Mouse (Mus musculus) ES-Bruce4 (cell line): ENCODE measurements around the gene Alyref. TPM values are rescaled to one million over a fixed set of nuclear protein-coding genes. Genes with fewer than 3 reads are reported as not detected.

ENCODE experiments used
- H3K27ac ChIP-seq: 2 replicates; pipeline ENCODE4 v1.5.1; 2012; ENCODE audit warnings: low read length, inconsistent platforms; ENCODE audit not compliant: insufficient read depth
- H3K27me3 ChIP-seq: 2 replicates; pipeline ENCODE4 v1.6.1; 2012; ENCODE audit warnings: mild to moderate bottlenecking, low read length, inconsistent platforms; ENCODE audit not compliant: control insufficient read depth, poor library complexity, insufficient read depth, severe bottlenecking
- H3K36me3 ChIP-seq: 2 replicates; pipeline ENCODE4 v1.6.1; 2012; ENCODE audit warnings: inconsistent platforms, mild to moderate bottlenecking, low read length, moderate library complexity; ENCODE audit not compliant: control insufficient read depth, poor library complexity, insufficient read depth, severe bottlenecking
- H3K4me1 ChIP-seq: one replicate; pipeline ENCODE4 v1.8.1; 2011; ENCODE audit warnings: low read length; ENCODE audit not compliant: control insufficient read depth, insufficient read depth
- H3K4me3 ChIP-seq: 2 replicates; pipeline ENCODE4 v1.5.1; 2011; ENCODE audit warnings: low read depth, mild to moderate bottlenecking, low read length
- H3K9ac ChIP-seq: 2 replicates; pipeline ENCODE4 v1.6.1; 2012; ENCODE audit warnings: low read depth, mild to moderate bottlenecking, inconsistent platforms; ENCODE audit not compliant: poor library complexity, severe bottlenecking
- H3K9me3 ChIP-seq: replicated peaks from 2 replicates; pipeline ENCODE4 v1.6.1; 2012; ENCODE audit warnings: mild to moderate bottlenecking, low read length, inconsistent platforms; ENCODE audit not compliant: control insufficient read depth, poor library complexity, insufficient read depth, severe bottlenecking
- CTCF ChIP-seq: IDR thresholded peaks from one replicate; pipeline ENCODE4 v1.8.1; 2011; ENCODE audit warnings: low read depth, low read length
- EP300 ChIP-seq: IDR thresholded peaks from 2 replicates; pipeline ENCODE4 v1.6.1; 2011; ENCODE audit warnings: low read depth, low read length; ENCODE audit not compliant: insufficient read depth
- POLR2A ChIP-seq: IDR thresholded peaks from one replicate; pipeline ENCODE4 v1.8.1; 2011; ENCODE audit warnings: low read length; ENCODE audit not compliant: insufficient read depth
- polyA plus RNA-seq: library from polyadenylated mRNA; stranded (reverse); fragments of >200 nt; gene quantifications from 2 replicates; pipeline ENCODE4 v1.2.4, GENCODE M21; 2011; ENCODE audit warnings: low read depth; ENCODE audit not compliant: missing spikeins, insufficient read depth, insufficient read length

The Alyref gene
- polyA plus RNA-seq, 1 experiment: 242 TPM

DNA sequence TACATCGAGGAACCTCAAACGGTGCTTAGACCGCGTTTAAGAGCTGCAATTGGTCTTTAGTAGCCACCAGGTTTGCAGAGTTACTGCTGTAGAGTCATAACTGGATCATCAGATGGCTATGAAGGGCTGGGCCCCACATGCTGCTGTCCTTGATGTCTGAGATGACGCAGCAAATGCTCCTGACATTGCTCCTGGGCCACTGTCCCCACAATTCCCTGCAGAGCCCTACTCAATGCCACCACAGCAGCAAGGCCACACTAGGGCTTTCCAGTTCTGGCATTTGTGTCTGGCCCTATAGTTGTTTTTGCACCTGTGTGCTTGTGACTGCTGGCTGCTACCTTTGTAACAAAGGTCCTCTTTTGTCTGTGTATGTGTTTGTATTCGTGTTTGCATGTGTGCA is 24.6 kb upstream of the Alyref start:
- H3K27ac ChIP-seq: no peak overlapping the region
- TF ChIP-seq EP300: no peak
- no peak for TF ChIP-seq CTCF
- TF ChIP-seq POLR2A: no peak
- H3K9ac ChIP-seq: no peak overlapping the region
- no peaks in the 10 kb centered on the region for H3K27me3 ChIP-seq
- H3K4me1 ChIP-seq: peaks cover 2% of the 10 kb centered on the region
- H3K4me3 ChIP-seq: no peak overlapping the region
- no peaks in the 10 kb centered on the region for H3K9me3 ChIP-seq
- no peaks in the 10 kb centered on the region for H3K36me3 ChIP-seq

DNA sequence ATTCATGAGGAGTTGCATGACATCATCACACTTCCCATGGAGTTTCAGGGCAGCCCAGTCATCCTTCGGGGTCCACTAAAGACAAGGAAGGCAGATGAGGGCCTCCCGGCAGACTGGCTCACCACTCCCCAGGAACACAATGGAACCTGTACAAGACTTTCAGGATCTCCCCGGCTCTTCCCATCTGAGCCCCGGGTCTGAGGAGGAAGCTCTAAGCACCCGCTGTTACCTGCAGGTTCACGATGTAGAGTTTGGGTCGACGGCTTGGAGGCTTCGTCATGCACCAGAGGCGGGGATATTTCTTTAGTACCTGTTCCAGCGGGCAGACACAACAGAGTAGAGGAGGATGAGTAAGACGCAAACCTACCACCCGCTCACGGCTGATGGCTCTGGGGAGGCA is 22.0 kb upstream of the Alyref start:
- H3K4me3 ChIP-seq: peak overlapping the region; percentile 35
- H3K27me3 ChIP-seq: no peaks in the 10 kb centered on the region
- no peaks in the 10 kb centered on the region for H3K9me3 ChIP-seq
- no peak for TF ChIP-seq POLR2A
- TF ChIP-seq EP300: no peak
- no peak for TF ChIP-seq CTCF
- H3K36me3 ChIP-seq: no peaks in the 10 kb centered on the region
- 0 out of 2 replicates have a peak overlapping the region, but pooled peaks have one; percentile 9 for H3K27ac ChIP-seq
- peak overlapping the region; percentile 43 for H3K9ac ChIP-seq
- peaks cover 4% of the 10 kb centered on the region for H3K4me1 ChIP-seq

DNA sequence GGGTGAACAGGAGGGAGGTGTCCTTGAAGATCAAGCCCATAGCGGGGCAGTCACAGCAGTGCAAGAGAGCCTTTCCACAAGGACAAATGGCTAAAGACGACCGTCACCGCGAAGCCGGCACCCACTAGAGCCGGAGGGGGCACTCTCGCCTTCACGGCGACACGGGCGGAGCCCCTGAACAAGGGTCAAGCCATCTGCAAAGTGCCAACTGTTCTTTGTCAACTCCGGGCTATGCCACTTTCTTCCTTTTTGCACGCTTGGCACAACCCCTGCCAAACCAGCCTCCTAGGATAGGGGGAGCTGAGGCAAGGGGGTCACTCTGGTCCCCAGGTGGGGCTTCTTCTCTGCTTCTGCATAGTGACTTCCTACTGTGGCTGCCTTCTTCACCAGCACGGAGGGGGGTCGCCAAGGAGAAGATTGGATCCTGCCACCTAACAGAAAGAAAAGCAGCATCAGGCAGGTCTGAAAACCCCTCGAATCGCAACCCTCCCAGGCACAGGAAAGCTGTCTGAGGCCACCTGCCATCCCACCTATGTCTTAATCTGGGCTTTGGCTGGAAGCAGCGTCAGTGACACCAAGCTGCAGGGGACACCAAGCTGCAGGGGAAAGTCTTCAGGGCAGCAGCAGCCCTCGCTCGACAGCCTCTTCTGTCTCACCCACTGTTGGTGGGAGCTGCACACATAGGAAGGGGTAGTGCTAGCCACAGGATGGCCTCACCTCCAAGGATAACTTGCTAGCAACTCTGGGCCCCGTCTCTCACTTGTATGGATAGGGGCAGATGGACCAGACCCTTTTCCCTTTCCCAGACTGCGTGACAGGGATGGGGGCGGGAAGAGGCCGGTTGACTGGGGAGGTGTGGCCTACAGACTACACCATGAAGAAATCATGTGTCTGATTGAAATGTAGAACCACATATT is 20.7 kb upstream of the Alyref start:
- H3K9ac ChIP-seq: peak overlapping the region; percentile 65
- H3K9me3 ChIP-seq: no peaks in the 10 kb centered on the region
- no peaks in the 10 kb centered on the region for H3K27me3 ChIP-seq
- H3K27ac ChIP-seq: peak overlapping the region; percentile 74
- peaks cover 4% of the 10 kb centered on the region for H3K4me1 ChIP-seq
- peaks cover 2% of the 10 kb centered on the region; the same call in 1 of the 2 replicates for H3K36me3 ChIP-seq
- TF ChIP-seq EP300: no peak
- TF ChIP-seq POLR2A: no peak
- no peak for TF ChIP-seq CTCF
- no peak overlapping the region for H3K4me3 ChIP-seq

DNA sequence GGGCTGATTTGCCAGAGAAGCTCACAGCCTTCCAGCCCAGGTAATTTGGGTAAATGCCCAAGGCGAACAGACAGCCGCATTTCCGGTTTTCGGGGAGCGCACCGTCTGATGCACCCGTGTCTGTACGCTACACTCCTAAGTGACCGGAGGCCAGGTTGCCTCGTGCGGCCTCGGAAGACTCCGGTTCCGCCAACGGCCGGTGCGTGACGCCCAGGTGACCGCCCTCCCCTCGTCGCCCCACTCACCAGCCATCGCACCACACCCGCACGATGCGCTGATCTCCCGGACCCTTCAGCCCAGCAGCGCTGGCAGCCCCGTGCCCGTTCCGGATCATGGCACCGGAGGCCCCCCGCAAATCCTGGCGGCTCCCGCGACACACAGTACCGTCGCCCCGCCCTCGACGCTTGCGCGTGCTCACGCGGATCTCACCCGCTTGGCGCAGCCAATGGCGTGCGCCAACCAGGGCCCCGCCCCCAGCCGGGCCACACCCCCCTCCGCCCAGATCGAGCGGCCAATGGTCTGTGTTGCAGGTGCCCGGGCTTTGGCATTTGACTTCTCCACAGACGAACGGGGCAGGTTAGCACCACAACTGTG is 19.5 kb upstream of the Alyref start, which contains the start of gene Pcyt2:
Gene Pcyt2 (minus strand): TSS at position 418 of the 594 bp plus-strand sequence.
- TF ChIP-seq POLR2A (peak; percentile 58), CTCF (no peak)
- Histone ChIP-seq H3K27me3 (no peaks in the 10 kb centered on the region), H3K9ac (peak within 1 kb of the TSS; percentile 65), H3K27ac (peak within 1 kb of the TSS; percentile 74), H3K36me3 (peaks cover 9% of the 10 kb centered on the region), H3K4me1 (peaks cover 4% of the 10 kb centered on the region), H3K4me3 (peak within 1 kb of the TSS; percentile 83), H3K9me3 (no peaks in the 10 kb centered on the region)

DNA sequence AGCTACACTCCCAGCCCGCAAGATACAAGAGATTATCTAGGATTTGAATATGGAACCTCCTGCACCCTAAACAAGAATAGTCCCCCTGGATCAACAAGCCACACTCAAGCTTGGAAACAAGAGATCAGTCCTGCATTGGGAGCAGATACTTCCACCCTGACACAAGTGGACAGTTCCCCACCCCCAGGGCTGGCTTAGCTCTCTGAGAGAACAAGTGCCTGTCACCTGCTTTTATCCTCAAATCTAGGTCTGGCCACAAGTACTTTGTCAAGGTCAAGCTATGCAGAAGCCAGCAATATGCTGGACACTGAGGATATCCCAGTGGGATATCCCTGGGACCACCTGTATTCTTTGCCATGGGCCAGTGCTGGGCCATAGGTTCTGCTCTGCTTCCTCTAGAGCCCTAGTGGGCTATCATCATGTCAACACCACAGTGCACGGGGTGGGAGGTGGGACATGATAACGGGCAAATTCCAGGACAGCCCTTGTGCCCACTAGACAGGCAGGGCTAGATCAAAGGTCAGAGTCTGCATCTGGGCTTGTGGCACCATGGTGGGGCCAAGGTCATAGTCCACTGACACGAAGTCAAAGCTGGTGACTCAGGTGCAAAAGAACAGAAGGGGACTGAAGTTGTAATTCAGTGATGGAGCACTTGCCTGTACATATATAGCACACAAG is 18.6 kb upstream of the Alyref start:
- peak overlapping the region; percentile 4; the same call in 1 of the 2 replicates for H3K27ac ChIP-seq
- peaks cover 4% of the 10 kb centered on the region for H3K4me1 ChIP-seq
- H3K9me3 ChIP-seq: no peaks in the 10 kb centered on the region
- TF ChIP-seq CTCF: no peak
- no peak for TF ChIP-seq POLR2A
- TF ChIP-seq EP300: no peak
- H3K4me3 ChIP-seq: peak overlapping the region; percentile 83
- no peaks in the 10 kb centered on the region for H3K27me3 ChIP-seq
- H3K9ac ChIP-seq: peak overlapping the region; percentile 65
- H3K36me3 ChIP-seq: peaks cover 10% of the 10 kb centered on the region
